Mouse (Mus musculus) heart, embryonic 14.5 days (tissue): Measurements from ENCODE around the gene Tsnaxip1. TPM values are rescaled to one million over a fixed set of nuclear protein-coding genes. Genes with fewer than 3 reads are reported as not detected.

Source experiments
- ATAC-seq: fragments of 200-750 bp; cut with Nextera tagmentation; 2 replicates; pipeline ENCODE4 v1.8.0; 2017; ENCODE audit warnings: low read depth, moderate TSS enrichment; ENCODE audit not compliant: insufficient number of reproducible peaks, insufficient read depth, low FRiP score
- H3K27ac ChIP-seq, 2 experiments: fragments of 200-500 bp in 1 of 2; fragments of 300-500 bp in 1 of 2; sonication (generic) in 1 of 2; replicated peaks in 1 of 2; 2 replicates each; pipeline ENCODE4 v1.5.1; 2012 to 2014; ENCODE audit warnings: low read depth in 2 of 2, low read length in 2 of 2, control low read depth in 1 of 2, mild to moderate bottlenecking in 1 of 2, mixed read lengths in 1 of 2; ENCODE audit not compliant: control insufficient read depth in 1 of 2, insufficient read depth in 1 of 2
- H3K27me3 ChIP-seq: fragments of 300-500 bp; sonication (generic); 2 replicates; pipeline ENCODE4 v1.6.1; 2014; ENCODE audit warnings: mild to moderate bottlenecking, low read length, control low read depth; ENCODE audit not compliant: control insufficient read depth, insufficient read depth
- H3K36me3 ChIP-seq: fragments of 300-500 bp; sonication (generic); 2 replicates; pipeline ENCODE4 v1.6.1; 2014; ENCODE audit warnings: mild to moderate bottlenecking, control low read depth, low read length, mixed read lengths; ENCODE audit not compliant: control insufficient read depth, insufficient read depth
- H3K4me1 ChIP-seq, 2 experiments: fragments of 200-500 bp in 1 of 2; fragments of 300-500 bp in 1 of 2; sonication (generic) in 1 of 2; 2 replicates each; pipeline ENCODE4 v1.6.1; 2012 to 2014; ENCODE audit warnings: low read length in 2 of 2, control low read depth in 1 of 2, mixed read lengths in 1 of 2; ENCODE audit not compliant: control insufficient read depth in 2 of 2, insufficient read depth in 2 of 2
- H3K4me2 ChIP-seq: fragments of 300-500 bp; sonication (generic); 2 replicates; pipeline ENCODE4 v1.6.1; 2014; ENCODE audit warnings: mild to moderate bottlenecking, low read length
- H3K4me3 ChIP-seq, 2 experiments: fragments of 200-500 bp in 1 of 2; fragments of 300-500 bp in 1 of 2; sonication (generic) in 1 of 2; 2 replicates each; pipeline ENCODE4 v1.5.1; 2012 to 2014; ENCODE audit warnings: low read length in 2 of 2, mild to moderate bottlenecking in 2 of 2, control low read depth in 1 of 2, low read depth in 1 of 2, moderate library complexity in 1 of 2; ENCODE audit not compliant: control insufficient read depth in 1 of 2, insufficient read depth in 1 of 2
- H3K9ac ChIP-seq: fragments of 300-500 bp; sonication (generic); 2 replicates; pipeline ENCODE4 v1.6.1; 2014; ENCODE audit warnings: mild to moderate bottlenecking, low read length
- H3K9me3 ChIP-seq: fragments of 300-500 bp; sonication (generic); 2 replicates; pipeline ENCODE4 v1.6.1; 2016; ENCODE audit warnings: low read length, control low read depth; ENCODE audit not compliant: control insufficient read depth
- WGBS: fragments of 180-500 bp; shearing (Covaris S2); extraction: QIAGEN DNeasy Blood & Tissue Kit; methylation state at CpG from one replicate; pipeline ENCODE4 v1.1.7; 2014; 5-methylcytosine and 5-hydroxymethylcytosine counted together
- polyA plus RNA-seq: library from polyadenylated mRNA; unstranded; fragments of >200 nt; fragmentation: Nextera tagmentation; extraction: Ambion mirVana; gene quantifications from 2 replicates; pipeline ENCODE4 v1.2.1, GENCODE M21; 2014

Gene Tsnaxip1
- polyA plus RNA-seq: not detected in 2 replicates

- H3K9ac ChIP-seq: peak within 1 kb of the TSS; percentile 98
- peaks cover 0 to 9% of the 10 kb centered on the region in 2 experiments; a peak in 2 of 4 replicates for H3K4me1 ChIP-seq
- peaks cover 28% of the 10 kb centered on the region for H3K36me3 ChIP-seq
- H3K9me3 ChIP-seq: no peaks in the 10 kb centered on the region
- H3K4me2 ChIP-seq: peak within 1 kb of the TSS; percentile 92
- peak within 1 kb of the TSS; percentile 43 to 79 for H3K27ac ChIP-seq
- WGBS: under 1% methylated on average over 52 of the region's 52 CpGs
- peak; percentile 98 for ATAC-seq
- no peaks in the 10 kb centered on the region for H3K27me3 ChIP-seq
- peak within 1 kb of the TSS; percentile 89 to 97 for H3K4me3 ChIP-seq
Observed at GRCm38 (mm10) chr8:105826861-105827848, at the start of gene Tsnaxip1, which contains the start of gene Ranbp10. Tsnaxip1 (plus strand) TSS chr8:105827731. Ranbp10 (minus strand) TSS chr8:105827350.

DNA sequence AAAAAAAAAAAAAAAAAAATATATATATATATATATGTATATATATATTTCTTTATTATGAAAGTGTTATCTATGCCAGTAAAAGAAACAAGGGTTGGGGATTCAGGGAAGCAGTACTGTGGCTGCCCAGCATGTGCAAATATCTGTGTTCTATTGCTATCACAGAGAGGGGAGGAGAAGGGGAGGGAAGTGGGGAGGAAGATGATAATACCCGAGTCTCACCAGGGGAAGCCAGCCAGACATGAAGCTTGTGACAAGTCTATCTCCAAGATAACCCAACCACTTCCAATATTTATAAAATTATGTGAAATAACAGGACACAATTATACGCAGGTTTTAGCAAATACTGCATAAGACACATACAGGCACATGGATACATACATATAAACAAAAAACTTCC lies 49.7 kb upstream of the Tsnaxip1 start:
- H3K27ac ChIP-seq: no peak overlapping the region
- WGBS: 68% methylated on average over 2 of the region's 2 CpGs
- no peaks in the 10 kb centered on the region for H3K27me3 ChIP-seq
- no peak overlapping the region for H3K9ac ChIP-seq
- no peak overlapping the region for H3K4me2 ChIP-seq
- no peaks in the 10 kb centered on the region for H3K9me3 ChIP-seq
- ATAC-seq: no peak
- no peak overlapping the region for H3K4me3 ChIP-seq
- H3K4me1 ChIP-seq: no peaks in the 10 kb centered on the region
- H3K36me3 ChIP-seq: peaks cover 95% of the 10 kb centered on the region

GRCm38 (mm10) chr8:105780298-105780697 lies 47.2 kb upstream of the Tsnaxip1 start:
- no peak for ATAC-seq
- Histone ChIP-seq H3K36me3 (peaks cover 85% of the 10 kb centered on the region), H3K9ac (no peak overlapping the region), H3K27me3 (no peaks in the 10 kb centered on the region), H3K9me3 (no peaks in the 10 kb centered on the region), H3K4me3 (no peak overlapping the region), H3K4me2 (no peak overlapping the region), H3K27ac (no peak overlapping the region), H3K4me1 (no peaks in the 10 kb centered on the region)
- 82% methylated on average over 5 of the region's 5 CpGs for WGBS

- Histone ChIP-seq H3K27ac (no peak overlapping the region), H3K4me1 (no peaks in the 10 kb centered on the region), H3K4me3 (no peak overlapping the region), H3K4me2 (no peak overlapping the region), H3K9me3 (no peaks in the 10 kb centered on the region), H3K27me3 (no peaks in the 10 kb centered on the region), H3K9ac (no peak overlapping the region), H3K36me3 (peaks cover 26% of the 10 kb centered on the region)
- 93% methylated on average over 2 of the region's 2 CpGs for WGBS
- no peak for ATAC-seq
Observed at GRCm38 (mm10) chr8:105788241-105788640, 39.3 kb upstream of the Tsnaxip1 start.

- H3K27me3 ChIP-seq: no peaks in the 10 kb centered on the region
- H3K4me3 ChIP-seq: no peak overlapping the region
- no peaks in the 10 kb centered on the region for H3K9me3 ChIP-seq
- no peak overlapping the region for H3K4me2 ChIP-seq
- ATAC-seq: no peak
- H3K9ac ChIP-seq: no peak overlapping the region
- H3K36me3 ChIP-seq: peaks cover 20% of the 10 kb centered on the region
- H3K4me1 ChIP-seq: no peaks in the 10 kb centered on the region
- WGBS: 62% methylated on average over 4 of the region's 4 CpGs
- no peak overlapping the region for H3K27ac ChIP-seq
Observed at GRCm38 (mm10) chr8:105788927-105789326, 38.6 kb upstream of the Tsnaxip1 start.

DNA sequence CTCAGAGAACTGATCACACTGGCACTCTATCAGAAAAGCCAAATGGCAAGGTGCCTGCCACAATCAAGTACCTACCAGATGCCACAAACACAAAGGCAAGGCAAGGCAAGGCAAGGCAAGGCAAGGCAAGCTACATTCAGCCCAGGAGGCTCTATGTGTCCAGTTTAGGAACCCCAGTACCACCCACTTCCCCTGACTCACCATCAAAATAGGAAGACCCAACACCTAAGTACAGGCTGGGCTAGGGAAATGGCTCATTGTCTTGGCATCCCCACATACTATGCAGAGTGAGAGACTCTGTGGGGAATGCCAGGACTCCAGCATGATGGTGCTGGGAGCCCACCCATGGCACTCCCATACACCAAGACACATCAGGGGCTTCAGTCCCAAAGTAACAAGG lies 37.9 kb upstream of the Tsnaxip1 start:
- H3K27me3 ChIP-seq: no peaks in the 10 kb centered on the region
- H3K4me1 ChIP-seq: no peaks in the 10 kb centered on the region
- H3K27ac ChIP-seq: no peak overlapping the region
- ATAC-seq: no peak
- H3K9ac ChIP-seq: no peak overlapping the region
- H3K4me2 ChIP-seq: no peak overlapping the region
- H3K9me3 ChIP-seq: no peaks in the 10 kb centered on the region
- no peak overlapping the region for H3K4me3 ChIP-seq
- peaks cover 15% of the 10 kb centered on the region for H3K36me3 ChIP-seq

GRCm38 (mm10) chr8:105793331-105793730 lies 34.2 kb upstream of the Tsnaxip1 start:
- no peak for ATAC-seq
- H3K4me3 ChIP-seq: no peak overlapping the region
- H3K9ac ChIP-seq: no peak overlapping the region
- no peak overlapping the region for H3K27ac ChIP-seq
- WGBS: 96% methylated on average over 1 of the region's 1 CpGs
- H3K9me3 ChIP-seq: no peaks in the 10 kb centered on the region
- 0 out of 4 replicates have a peak, but pooled peaks cover 0 to under 1% of the 10 kb centered on the region in 2 experiments for H3K4me1 ChIP-seq
- no peaks in the 10 kb centered on the region for H3K27me3 ChIP-seq
- no peak overlapping the region for H3K4me2 ChIP-seq
- H3K36me3 ChIP-seq: 0 out of 2 replicates have a peak, but pooled peaks cover 8% of the 10 kb centered on the region
